Mouse (Mus musculus): ENCODE data around the gene Plet1. TPM values are rescaled to one million over a fixed set of nuclear protein-coding genes. Genes with fewer than 3 reads are reported as not detected.

Plet1 gene
- polyA plus RNA-seq, 1 experiment: not detected

- no peak overlapping the region for H3K27ac ChIP-seq (ENCODE audit: insufficient read depth, low read length)
- TF ChIP-seq POLR2A (IDR thresholded peaks at IDR 0.05; ENCODE audit: low read depth, low read length) (no peak), CTCF (IDR thresholded peaks at IDR 0.05; ENCODE audit: borderline replicate concordance, insufficient read depth, low read length) (no peak)
- peaks cover 2% of the 10 kb centered on the region; the same call in 1 of the 2 replicates for H3K4me1 ChIP-seq (ENCODE audit: control insufficient read depth, insufficient read depth, low read length)
- H3K4me3 ChIP-seq (ENCODE audit: insufficient read depth, low read length): no peak overlapping the region
Observed at GRCm38 (mm10) chr9:50542401-50542800, 48.1 kb downstream of the Plet1 start.

GRCm38 (mm10) chr9:50547859-50548478 is 53.6 kb downstream of the Plet1 start:
- TF ChIP-seq POLR2A (IDR thresholded peaks at IDR 0.05; ENCODE audit: low read depth, low read length): no peak
- Histone ChIP-seq H3K4me3 (ENCODE audit: insufficient read depth, low read length) (no peak overlapping the region), H3K27ac (ENCODE audit: insufficient read depth, low read length) (no peak overlapping the region), H3K4me1 (ENCODE audit: control insufficient read depth, insufficient read depth, low read length) (no peaks in the 10 kb centered on the region)

DNA sequence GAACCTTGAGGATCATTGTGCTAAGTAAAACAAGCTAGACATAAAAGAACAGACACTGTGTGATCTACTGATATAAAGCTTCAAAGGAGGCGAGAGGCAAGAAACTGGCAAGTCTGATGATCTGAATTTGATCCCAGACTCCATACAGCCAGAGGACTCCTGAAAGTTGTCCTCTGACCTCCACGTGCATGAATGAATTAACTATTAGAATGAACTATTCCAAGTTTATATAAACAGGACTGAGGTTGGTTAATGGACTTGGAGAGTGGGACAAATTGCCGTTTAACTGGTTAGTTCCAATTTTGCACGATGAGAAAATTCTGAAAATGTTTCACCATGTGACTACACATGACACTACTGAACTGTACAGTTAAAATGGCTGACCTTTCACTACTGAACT is 54.6 kb downstream of the Plet1 start:
- Histone ChIP-seq H3K4me1 (ENCODE audit: control insufficient read depth, insufficient read depth, low read length) (no peaks in the 10 kb centered on the region), H3K27ac (ENCODE audit: insufficient read depth, low read length) (no peak overlapping the region), H3K4me3 (ENCODE audit: insufficient read depth, low read length) (no peak overlapping the region)
- no peak for TF ChIP-seq CTCF (IDR thresholded peaks at IDR 0.05; ENCODE audit: borderline replicate concordance, insufficient read depth, low read length)
- TF ChIP-seq POLR2A (IDR thresholded peaks at IDR 0.05; ENCODE audit: low read depth, low read length): no peak

DNA sequence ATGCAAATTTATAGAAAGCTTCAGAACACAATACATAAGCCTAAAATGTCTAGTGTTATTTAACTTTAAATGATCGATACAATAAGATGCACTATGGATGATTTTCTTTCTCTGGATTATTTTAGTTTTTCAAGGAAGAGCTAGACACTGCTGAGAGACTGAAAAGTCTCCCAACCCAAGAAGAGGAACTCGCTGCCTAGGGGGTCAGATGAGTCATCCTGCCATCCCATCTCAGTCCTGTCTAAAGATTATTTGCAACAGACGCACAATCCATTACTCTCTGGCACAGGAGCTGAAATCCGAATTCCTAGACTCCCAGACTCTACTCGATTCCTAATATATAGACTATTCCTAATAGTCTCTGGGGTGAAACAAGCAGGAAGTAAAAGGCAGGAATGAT is 57.9 kb downstream of the Plet1 start:
- H3K27ac ChIP-seq (ENCODE audit: insufficient read depth, low read length): no peak overlapping the region
- no peak overlapping the region for H3K4me3 ChIP-seq (ENCODE audit: insufficient read depth, low read length)
- TF ChIP-seq CTCF (IDR thresholded peaks at IDR 0.05; ENCODE audit: borderline replicate concordance, insufficient read depth, low read length): no peak
- TF ChIP-seq POLR2A (IDR thresholded peaks at IDR 0.05; ENCODE audit: low read depth, low read length): no peak
- H3K4me1 ChIP-seq (ENCODE audit: control insufficient read depth, insufficient read depth, low read length): no peaks in the 10 kb centered on the region

GRCm38 (mm10) chr9:50553547-50553946 is 59.2 kb downstream of the Plet1 start:
- no peaks in the 10 kb centered on the region for H3K4me1 ChIP-seq (ENCODE audit: control insufficient read depth, insufficient read depth, low read length)
- H3K27ac ChIP-seq (ENCODE audit: insufficient read depth, low read length): no peak overlapping the region
- no peak for TF ChIP-seq CTCF (IDR thresholded peaks at IDR 0.05; ENCODE audit: borderline replicate concordance, insufficient read depth, low read length)
- no peak for TF ChIP-seq POLR2A (IDR thresholded peaks at IDR 0.05; ENCODE audit: low read depth, low read length)
- H3K4me3 ChIP-seq (ENCODE audit: insufficient read depth, low read length): no peak overlapping the region

DNA sequence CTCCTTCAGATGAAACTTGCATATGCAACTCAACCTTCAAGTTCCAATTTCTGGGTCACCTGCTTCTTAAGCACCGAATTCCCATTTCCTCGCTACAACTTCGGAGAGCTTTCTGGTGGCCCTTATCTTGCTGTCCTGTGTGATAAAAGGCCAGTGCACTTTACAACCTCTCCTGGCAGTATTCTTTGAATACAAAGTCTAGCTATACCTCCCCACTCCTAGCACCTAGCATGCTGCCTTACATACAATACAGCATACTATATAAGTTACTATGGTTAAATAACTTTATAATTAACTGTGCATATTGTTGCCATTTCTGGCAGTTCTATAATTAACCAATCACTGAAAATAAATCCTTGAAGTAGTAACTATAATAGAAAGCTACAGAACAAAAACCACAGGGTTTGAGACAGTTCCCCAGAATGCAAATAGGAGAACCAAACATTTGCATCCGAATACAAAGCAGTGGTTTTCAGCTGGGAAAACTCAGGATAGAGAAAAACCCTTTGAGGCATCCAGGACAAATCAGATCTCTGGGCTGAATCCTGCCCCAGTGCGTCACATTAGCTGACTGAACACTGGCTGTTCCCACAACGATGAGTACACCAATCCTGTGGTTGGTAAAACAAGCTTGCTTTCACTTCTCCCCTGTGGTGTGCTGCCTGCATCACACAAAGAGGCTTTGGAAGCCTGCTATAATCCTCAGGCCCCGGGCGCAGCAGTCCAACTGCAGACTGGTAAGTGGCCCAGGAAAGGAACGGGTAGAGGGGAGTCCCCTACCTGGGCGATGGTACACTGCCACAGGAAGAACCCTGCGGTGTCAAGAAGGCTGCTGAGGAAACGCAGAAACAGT is 60.1 kb downstream of the Plet1 start, which contains the start of gene Il18:
Il18 (plus strand) TSS at position 587 of the 853 bp plus-strand sequence.
- TF ChIP-seq CTCF (IDR thresholded peaks at IDR 0.05; ENCODE audit: borderline replicate concordance, insufficient read depth, low read length): no peak
- 0 out of 2 replicates have a peak, but pooled peaks have one; percentile 43 for TF ChIP-seq POLR2A (IDR thresholded peaks at IDR 0.05; ENCODE audit: low read depth, low read length)
- Histone ChIP-seq H3K4me3 (ENCODE audit: insufficient read depth, low read length) (no peak within 1 kb of the TSS), H3K27ac (ENCODE audit: insufficient read depth, low read length) (peak within 1 kb of the TSS; percentile 44; the same call in 1 of the 2 replicates), H3K4me1 (ENCODE audit: control insufficient read depth, insufficient read depth, low read length) (no peaks in the 10 kb centered on the region)

GRCm38 (mm10) chr9:50555094-50555446 is 60.7 kb downstream of the Plet1 start, which contains the start of gene Bco2:
Bco2 (minus strand) TSS chr9:50555181.
- no peak within 1 kb of the TSS for H3K4me3 ChIP-seq (ENCODE audit: insufficient read depth, low read length)
- no peaks in the 10 kb centered on the region for H3K4me1 ChIP-seq (ENCODE audit: control insufficient read depth, insufficient read depth, low read length)
- peak within 1 kb of the TSS; percentile 44; the same call in 1 of the 2 replicates for H3K27ac ChIP-seq (ENCODE audit: insufficient read depth, low read length)
- TF ChIP-seq CTCF (IDR thresholded peaks at IDR 0.05; ENCODE audit: borderline replicate concordance, insufficient read depth, low read length) (no peak), POLR2A (IDR thresholded peaks at IDR 0.05; ENCODE audit: low read depth, low read length) (no peak)

Other genes with a start within 250 kb of the Plet1 start
- 1,577 and 1,713 TPM in 2 replicates for gene Rpl10-ps3, start 149.6 kb upstream of the Plet1 start, polyA plus RNA-seq (2011; ENCODE audit: insufficient read length, low read depth, missing spikeins)
- gene Pts, start 34.2 kb downstream of the Plet1 start, polyA plus RNA-seq (2011; ENCODE audit: insufficient read length, low read depth, missing spikeins): 21.4 and 28.7 TPM in 2 replicates
- 3.3 and 4.4 TPM in 2 replicates for gene Il18, start 60.3 kb downstream of the Plet1 start, polyA plus RNA-seq (2011; ENCODE audit: insufficient read length, low read depth, missing spikeins)
- not detected in 2 replicates for gene Bco2, start 60.7 kb downstream of the Plet1 start, polyA plus RNA-seq (2011; ENCODE audit: insufficient read length, low read depth, missing spikeins)
- not detected in 2 replicates for gene Tex12, start 66.8 kb downstream of the Plet1 start, polyA plus RNA-seq (2011; ENCODE audit: insufficient read length, low read depth, missing spikeins)
- 109 TPM in 2 replicates for gene Sdhd, start 109.3 kb downstream of the Plet1 start, polyA plus RNA-seq (2011; ENCODE audit: insufficient read length, low read depth, missing spikeins)
- 107 and 113 TPM in 2 replicates for gene Timm8b, start 109.4 kb downstream of the Plet1 start, polyA plus RNA-seq (2011; ENCODE audit: insufficient read length, low read depth, missing spikeins)
- 1.4 and 1.5 TPM in 2 replicates for gene Pih1d2, start 122.8 kb downstream of the Plet1 start, polyA plus RNA-seq (2011; ENCODE audit: insufficient read length, low read depth, missing spikeins)
- gene Nkapd1, start 122.9 kb downstream of the Plet1 start, polyA plus RNA-seq (2011; ENCODE audit: insufficient read length, low read depth, missing spikeins): 18.0 and 24.7 TPM in 2 replicates
- 46.2 and 50.0 TPM in 2 replicates for gene Dlat, start 165.3 kb downstream of the Plet1 start, polyA plus RNA-seq (2011; ENCODE audit: insufficient read length, low read depth, missing spikeins)
- gene Dixdc1, start 245.0 kb downstream of the Plet1 start, polyA plus RNA-seq (2011; ENCODE audit: insufficient read length, low read depth, missing spikeins): 10.9 and 11.1 TPM in 2 replicates

All from embryonic fibroblast, embryonic 13.5 days (primary cell).